Mouse (Mus musculus) gonadal fat pad, adult 2 months (tissue): ENCODE measurements around the gene Gm20388. TPM values are rescaled to one million over a fixed set of nuclear protein-coding genes. Genes with fewer than 3 reads are reported as not detected.

Experiments
- DNase-seq: peaks from one replicate; pipeline ENCODE4 v3.0.0-alpha.2; 2012; ENCODE audit warnings: low read depth
- polyA plus RNA-seq: library from polyadenylated mRNA; depleted of rRNA; stranded (reverse); fragments of >200 nt; gene quantifications from 2 replicates; pipeline ENCODE4 v1.2.3, GENCODE M21; 2012

Gm20388 gene
- polyA plus RNA-seq, 1 experiment, result 119 TPM

GRCm38 (mm10) chr8:121233196-121233595 lies 1322.6 kb downstream of the Gm20388 start:
- no peak for DNase-seq

GRCm38 (mm10) chr8:121234915-121235314 lies 1324.3 kb downstream of the Gm20388 start:
- no peak for DNase-seq

GRCm38 (mm10) chr8:121239640-121240039 lies 1329.0 kb downstream of the Gm20388 start:
- DNase-seq, result no peak

DNA sequence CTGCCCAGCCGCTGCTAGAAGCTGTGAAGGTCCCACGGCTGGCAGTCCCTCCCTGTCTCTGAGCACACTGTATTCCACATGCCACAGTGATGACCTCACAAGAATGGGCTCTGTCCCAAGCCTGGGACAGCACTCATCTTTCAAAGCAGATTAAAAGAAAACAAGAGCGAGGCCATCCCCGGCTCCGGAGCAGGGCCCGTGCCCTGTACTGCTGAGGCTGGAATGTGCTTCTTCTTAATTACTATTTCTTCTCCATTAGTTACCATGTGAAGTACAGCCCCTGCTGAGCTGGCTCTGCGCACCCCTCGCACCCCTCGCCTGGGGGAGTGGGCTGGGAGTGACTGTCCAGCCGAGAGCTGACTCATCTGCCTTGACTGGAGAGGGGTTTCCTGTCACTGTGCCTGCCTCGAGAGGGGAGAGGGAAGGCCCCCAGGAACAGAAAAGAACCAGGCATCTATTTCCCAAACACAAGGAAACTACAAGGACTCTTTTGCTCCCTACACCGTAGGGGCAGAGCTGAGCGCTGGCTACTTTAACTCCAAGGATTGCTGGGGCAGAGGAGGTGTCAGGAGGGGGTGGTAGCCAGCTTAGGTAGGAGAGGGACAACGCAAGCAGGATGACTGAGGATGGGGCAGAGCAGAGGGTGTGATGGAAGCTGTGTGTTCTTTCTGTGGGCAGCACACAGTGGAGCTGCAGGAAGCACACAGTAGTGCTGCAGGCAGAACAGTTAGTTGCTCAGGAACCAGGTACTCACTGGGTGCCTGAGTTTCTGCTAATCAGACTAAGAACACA lies 1331.3 kb downstream of the Gm20388 start:
- no peak for DNase-seq

DNA sequence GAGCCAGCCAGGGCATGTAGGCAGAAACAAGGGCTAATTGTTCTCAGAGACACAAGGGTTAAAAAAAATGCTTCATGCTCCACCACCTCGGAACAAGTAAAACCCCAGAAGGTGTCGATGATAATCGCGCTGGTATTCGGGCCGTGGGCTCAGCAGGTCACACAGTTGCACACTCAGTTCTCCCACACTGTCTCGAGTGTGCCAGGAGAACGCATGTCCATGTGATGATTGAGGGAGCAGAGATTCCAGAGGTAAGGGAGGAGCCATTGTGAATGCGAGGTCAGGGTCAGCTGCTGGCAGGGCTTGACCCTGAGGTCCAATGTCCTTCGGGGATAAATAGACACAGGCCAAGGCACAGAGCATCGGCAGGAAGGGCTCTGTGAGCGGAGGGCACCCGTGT lies 1332.0 kb downstream of the Gm20388 start:
- DNase-seq, result no peak

DNA sequence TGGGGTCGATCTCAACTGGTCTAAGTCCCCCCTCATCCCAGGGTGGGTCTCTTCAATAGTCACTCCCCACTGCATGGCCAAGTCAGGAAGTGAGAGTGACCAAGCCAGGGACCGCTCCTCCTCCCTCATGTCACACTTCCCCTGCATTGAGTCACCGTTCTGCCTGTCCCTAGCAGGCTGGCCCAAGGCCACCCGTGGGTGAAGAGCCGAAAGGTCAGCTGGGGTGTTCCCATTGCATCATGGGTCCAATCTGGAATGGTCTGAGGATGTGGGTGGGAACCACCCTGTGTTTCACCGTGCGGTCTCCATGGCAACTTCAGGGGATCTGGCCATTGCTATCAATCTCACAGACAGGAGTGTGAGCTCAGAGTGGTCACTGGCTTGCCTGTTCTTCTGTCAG lies 1338.2 kb downstream of the Gm20388 start:
- DNase-seq, result no peak

GRCm38 (mm10) chr8:121249433-121249832 lies 1338.8 kb downstream of the Gm20388 start:
- no peak for DNase-seq

- DNase-seq, result no peak
Observed at GRCm38 (mm10) chr8:121251089-121251488, 1340.4 kb downstream of the Gm20388 start.

- no peak for DNase-seq
Observed at GRCm38 (mm10) chr8:121255727-121256265, 1345.2 kb downstream of the Gm20388 start.

DNA sequence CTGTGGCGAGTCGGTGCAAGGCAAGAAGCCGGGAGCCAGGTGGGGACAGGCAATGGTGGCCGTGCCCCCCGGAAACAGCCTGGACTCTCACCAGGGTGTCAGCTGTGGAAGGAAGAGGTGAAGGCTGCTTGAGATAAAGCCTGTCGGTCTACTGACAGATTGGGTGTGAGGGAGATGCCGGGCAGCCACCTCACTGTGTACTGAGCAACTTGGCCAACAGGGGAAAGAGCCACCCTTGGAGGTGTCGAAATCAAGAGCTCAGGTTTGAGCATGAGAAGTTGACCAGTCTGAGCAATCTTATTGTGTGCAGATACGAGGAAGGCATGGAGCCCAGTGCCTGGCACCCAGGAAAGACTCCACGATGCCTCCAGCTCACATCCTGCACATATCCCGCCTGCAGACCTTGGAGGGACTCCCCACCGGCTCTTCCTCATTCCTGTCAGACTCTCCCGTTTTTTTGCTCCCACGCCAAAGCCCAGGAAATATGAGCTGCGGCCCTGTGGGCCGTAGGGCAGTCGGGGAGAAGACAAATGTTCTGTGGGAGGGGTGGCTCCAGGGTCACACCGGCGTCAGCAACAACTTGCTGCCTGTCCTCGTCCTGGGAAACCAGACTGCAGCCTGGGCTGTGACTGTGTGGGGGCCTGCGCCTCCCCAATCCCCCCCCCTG lies 1347.6 kb downstream of the Gm20388 start:
- DNase-seq, result no peak

- no peak for DNase-seq
Observed at GRCm38 (mm10) chr8:121262728-121263389, 1352.2 kb downstream of the Gm20388 start.

GRCm38 (mm10) chr8:121263390-121263775 lies 1352.7 kb downstream of the Gm20388 start:
- no peak for DNase-seq

GRCm38 (mm10) chr8:121264260-121264659 lies 1353.6 kb downstream of the Gm20388 start:
- DNase-seq, result no peak

DNA sequence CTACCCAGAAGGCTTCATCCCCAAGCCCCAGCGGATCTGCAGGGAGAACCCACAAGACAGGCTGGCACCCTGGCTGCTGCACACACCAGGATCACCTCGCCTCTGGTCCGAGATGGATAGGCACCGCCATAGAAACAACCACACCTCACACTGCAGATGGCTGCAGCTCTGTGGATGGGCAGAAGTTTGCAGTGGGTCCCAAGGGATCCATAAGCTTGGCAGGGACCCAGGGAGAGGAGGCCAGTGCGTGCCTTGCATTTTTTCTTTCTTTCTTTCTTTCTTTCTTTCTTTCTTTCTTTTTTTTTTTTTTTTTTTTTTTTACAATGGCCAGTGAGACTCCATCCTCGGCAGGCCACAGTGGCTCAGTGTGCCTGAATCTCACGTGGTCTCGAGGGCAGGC lies 1360.9 kb downstream of the Gm20388 start:
- DNase-seq, result no peak

GRCm38 (mm10) chr8:121273195-121273594 lies 1362.6 kb downstream of the Gm20388 start:
- no peak for DNase-seq

GRCm38 (mm10) chr8:121273620-121274019 lies 1363.0 kb downstream of the Gm20388 start:
- DNase-seq, result no peak

DNA sequence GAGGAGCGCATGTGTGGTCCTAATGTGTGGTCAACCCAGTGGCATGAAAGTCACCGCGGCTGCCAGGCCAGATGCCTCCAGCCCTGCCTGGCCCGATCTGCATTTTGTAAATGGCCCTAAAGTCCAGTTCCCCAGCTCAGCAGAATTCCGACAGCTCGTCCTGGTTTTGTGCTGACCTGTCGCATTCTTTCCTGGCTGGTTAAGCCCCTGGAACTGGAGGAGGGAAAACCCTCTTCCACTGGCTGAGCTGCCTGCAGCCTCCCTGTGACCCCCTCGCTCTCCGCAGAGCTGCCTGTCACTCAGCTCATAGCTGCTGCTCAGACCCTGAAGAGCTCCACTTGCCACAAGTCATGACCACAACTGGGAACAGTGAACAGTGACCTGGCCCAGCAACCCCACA lies 1369.8 kb downstream of the Gm20388 start:
- DNase-seq, result no peak

- no peak for DNase-seq
Observed at GRCm38 (mm10) chr8:121289346-121289745, 1378.7 kb downstream of the Gm20388 start.

DNA sequence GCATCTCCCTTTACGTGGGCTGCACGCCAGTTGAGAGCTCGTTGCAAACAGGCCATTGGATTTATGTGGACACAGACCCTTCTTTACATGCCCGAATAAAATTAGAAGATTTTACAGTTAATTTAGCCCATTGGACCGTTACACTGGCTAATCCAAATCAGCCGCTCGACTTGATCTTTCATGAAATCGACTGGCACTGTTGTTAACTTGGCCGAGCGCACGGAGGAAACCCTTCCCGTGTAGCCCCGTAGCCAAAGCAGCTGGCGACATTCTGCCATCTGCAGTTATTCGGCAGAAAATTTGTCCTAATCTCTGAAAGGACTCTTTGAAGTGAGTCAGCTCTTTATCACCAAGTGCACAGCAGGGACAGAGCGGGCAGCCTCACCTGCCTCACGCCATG lies 1379.9 kb downstream of the Gm20388 start:
- DNase-seq, result no peak

GRCm38 (mm10) chr8:121293418-121293817 lies 1382.8 kb downstream of the Gm20388 start:
- no peak for DNase-seq

- no peak for DNase-seq
Observed at GRCm38 (mm10) chr8:121294234-121295108, 1383.8 kb downstream of the Gm20388 start.

- no peak for DNase-seq
Observed at GRCm38 (mm10) chr8:121296082-121296481, 1385.4 kb downstream of the Gm20388 start.
